In genomic region chr17:87202490-87202889, GRCm38 (mm10) we compare ENCODE assay signal across 8 mouse cellular contexts.
DNase-seq lines count a peak whose midpoint lies in the region; ATAC-seq and TF ChIP-seq lines count a peak whose summit lies in the region.

No protein-coding gene starts in this region.

- intact Hi-C loops in left cerebral cortex, adult 2 months (cut with DNase I), result no loop called here

- 23% methylated on average over 6 of the region's 6 CpGs for WGBS in heart, embryonic 12.5 days
- 19% methylated on average over 6 of the region's 6 CpGs for WGBS in kidney, embryonic 16.5 days

- H3K4me1 ChIP-seq in heart, embryonic 12.5 days (replicated peaks), result peaks cover 47% of the 10 kb centered on the region
- peaks cover 53% of the 10 kb centered on the region for H3K4me1 ChIP-seq in kidney, embryonic 16.5 days (ENCODE audit: insufficient read depth, low read length)

- H3K9me3 ChIP-seq in heart, embryonic 12.5 days (replicated peaks), result no peaks in the 10 kb centered on the region
- no peaks in the 10 kb centered on the region for H3K9me3 ChIP-seq in kidney, embryonic 16.5 days (ENCODE audit: low read length)

- no peak for DNase-seq in left cerebral cortex, adult 2 months (ENCODE audit: extremely low spot score in 1 of 2, low spot score in 2 of 2)
- no peak for DNase-seq in left cerebral cortex, adult 11 months (ENCODE audit: low spot score)
- peak; percentile 69 for DNase-seq in lung, postnatal 14 days
- DNase-seq in splenic B cell, adult 2 months (ENCODE audit: low read depth, low spot score), result peak; percentile 71
- DNase-seq in right cerebral cortex, adult 2 months (ENCODE audit: low spot score in 2 of 2), result no peak

- TF ChIP-seq CTCF in left cerebral cortex, adult 2 months (IDR thresholded peaks at IDR 0.05), result no peak

- H3K27me3 ChIP-seq in heart, embryonic 12.5 days (replicated peaks), result no peaks in the 10 kb centered on the region
- H3K27me3 ChIP-seq in kidney, embryonic 16.5 days (ENCODE audit: insufficient read depth, low read length), result no peaks in the 10 kb centered on the region
- H3K27me3 ChIP-seq in splenic B cell, adult 2 months (ENCODE audit: control insufficient read depth, insufficient read depth, low read length, poor library complexity, severe bottlenecking), result no peaks in the 10 kb centered on the region

- H3K9ac ChIP-seq in heart, embryonic 12.5 days, result no peak overlapping the region
- H3K9ac ChIP-seq in kidney, embryonic 16.5 days (replicated peaks; ENCODE audit: low read length), result 0 out of 2 replicates have a peak overlapping the region, but pooled peaks have one; percentile 10

- no peaks in the 10 kb centered on the region for H3K36me3 ChIP-seq in heart, embryonic 12.5 days
- H3K36me3 ChIP-seq in kidney, embryonic 16.5 days (ENCODE audit: insufficient read depth, low read length), result no peaks in the 10 kb centered on the region
- H3K36me3 ChIP-seq in splenic B cell, adult 2 months (ENCODE audit: control insufficient read depth, insufficient read depth, low read length, poor library complexity, severe bottlenecking), result no peaks in the 10 kb centered on the region

- no peak overlapping the region for H3K4me3 ChIP-seq in left cerebral cortex, adult 2 months
- no peak overlapping the region for H3K4me3 ChIP-seq in heart, embryonic 12.5 days
- H3K4me3 ChIP-seq in kidney, embryonic 16.5 days (ENCODE audit: low read length), result no peak overlapping the region

- peak; percentile 90 for ATAC-seq in common myeloid progenitor, adult 5-6 weeks (replicated peaks; ENCODE audit: low read depth, poor library complexity, severe bottlenecking)
- ATAC-seq in heart, embryonic 12.5 days (ENCODE audit: insufficient number of reproducible peaks, low FRiP score), result no peak; the same call in 1 of the 2 replicates
- ATAC-seq in kidney, embryonic 16.5 days (ENCODE audit: low FRiP score, low TSS enrichment), result peak; percentile 72

- H3K4me2 ChIP-seq in heart, embryonic 12.5 days, result no peak overlapping the region
- no peak overlapping the region for H3K4me2 ChIP-seq in kidney, embryonic 16.5 days (replicated peaks; ENCODE audit: low read depth, low read length)

- H3K27ac ChIP-seq in left cerebral cortex, adult 2 months, result peak overlapping the region; percentile 36; the same call in 1 of the 2 replicates
- peak overlapping the region; percentile 41; the same call in 1 of the 2 replicates for H3K27ac ChIP-seq in heart, embryonic 12.5 days (ENCODE audit: poor library complexity, severe bottlenecking)
- H3K27ac ChIP-seq in kidney, embryonic 16.5 days (ENCODE audit: low read length), result peak overlapping the region; percentile 89

Comparison
In these comparisons a context has a peak if more than half of its experiments do, and no peak if none do; other contexts are left out.
1. DNase-seq: peak in lung, postnatal 14 days (single experiment) and splenic B cell, adult 2 months (single experiment); none in left cerebral cortex, adult 2 months (0 of 2), left cerebral cortex, adult 11 months (single experiment) and right cerebral cortex, adult 2 months (0 of 2).
2. H3K27ac ChIP-seq: peak in every context shown above with its lines; median percentile 89 in kidney, embryonic 16.5 days; 41 in heart, embryonic 12.5 days; 36 in left cerebral cortex, adult 2 months.